Mouse (Mus musculus) hematopoietic stem cell, adult 5-6 weeks (primary cell): ENCODE measurements around the gene Slc12a9. TPM values are rescaled to one million over a fixed set of nuclear protein-coding genes. Genes with fewer than 3 reads are reported as not detected.

Source experiments
- ATAC-seq, 2 experiments: fragments of 125-278 bp in 1 of 2; replicated peaks in 1 of 2; 2 replicates each; pipeline ENCODE4 v1.8.0; 2016 to 2017; ENCODE audit warnings: inconsistent platforms in 2 of 2, mild to moderate bottlenecking in 2 of 2, moderate number of reproducible peaks in 2 of 2, low read depth in 1 of 2, moderate TSS enrichment in 1 of 2; ENCODE audit not compliant: low FRiP score in 2 of 2, poor library complexity in 2 of 2, severe bottlenecking in 2 of 2, insufficient read depth in 1 of 2, low TSS enrichment in 1 of 2
- total RNA-seq: library from RNA; stranded (forward); fragments of 172-1452, 232-1000 nt; gene quantifications from 2 replicates; pipeline ENCODE4 v1.2.3, GENCODE M21; 2017

The Slc12a9 gene
- total RNA-seq: 4.2 and 8.9 TPM in 2 replicates

- ATAC-seq: peak; percentile 93 to 94
These were observed at the start of gene Slc12a9 for GRCm38 (mm10) chr5:137333512-137334174. Slc12a9 (minus strand) TSS chr5:137333597.

GRCm38 (mm10) chr5:137381152-137381551 is 47.8 kb upstream of the Slc12a9 start:
- ATAC-seq: peak in 1 of 2 experiments; percentile 73; a peak in 2 of 4 replicates

DNA sequence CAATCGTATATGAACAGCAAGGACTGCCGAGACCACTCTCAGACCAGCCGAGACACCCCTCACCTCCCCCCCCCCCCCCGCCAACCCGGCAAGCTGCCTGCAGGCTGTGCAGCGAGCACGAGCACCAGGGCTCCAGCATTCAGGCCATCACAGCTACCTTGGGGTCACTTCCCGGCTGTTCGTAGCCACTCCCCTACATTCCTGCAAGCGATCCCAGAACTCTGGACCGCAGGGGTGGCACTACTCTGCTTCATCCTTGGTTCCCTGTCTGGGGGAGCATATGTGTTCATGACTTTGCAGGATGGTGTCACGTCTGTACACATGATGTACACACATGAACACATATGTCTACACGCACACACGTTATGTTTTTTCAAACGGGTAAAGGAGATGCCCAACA is 44.2 kb upstream of the Slc12a9 start:
- no peak for ATAC-seq

DNA sequence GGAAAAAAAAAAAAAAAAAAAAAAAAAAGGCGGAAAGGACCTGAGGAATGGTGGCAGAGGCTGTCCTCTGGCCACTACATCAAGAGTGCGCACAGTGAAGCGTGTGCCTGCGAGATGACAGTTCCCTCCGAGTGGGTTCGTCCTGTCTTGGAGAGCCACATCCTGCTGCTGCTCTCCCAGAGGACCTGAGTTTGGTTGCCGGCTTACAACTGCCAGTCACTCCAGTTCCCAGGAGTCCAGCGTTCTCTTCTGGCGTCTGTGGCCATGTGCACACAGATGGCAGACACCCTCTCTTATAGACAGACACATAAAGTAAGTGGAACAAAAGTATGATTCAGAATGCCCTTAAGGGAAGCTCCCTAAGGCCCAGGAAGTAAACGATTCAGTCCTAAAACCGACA is 43.8 kb upstream of the Slc12a9 start:
- ATAC-seq: no peak

DNA sequence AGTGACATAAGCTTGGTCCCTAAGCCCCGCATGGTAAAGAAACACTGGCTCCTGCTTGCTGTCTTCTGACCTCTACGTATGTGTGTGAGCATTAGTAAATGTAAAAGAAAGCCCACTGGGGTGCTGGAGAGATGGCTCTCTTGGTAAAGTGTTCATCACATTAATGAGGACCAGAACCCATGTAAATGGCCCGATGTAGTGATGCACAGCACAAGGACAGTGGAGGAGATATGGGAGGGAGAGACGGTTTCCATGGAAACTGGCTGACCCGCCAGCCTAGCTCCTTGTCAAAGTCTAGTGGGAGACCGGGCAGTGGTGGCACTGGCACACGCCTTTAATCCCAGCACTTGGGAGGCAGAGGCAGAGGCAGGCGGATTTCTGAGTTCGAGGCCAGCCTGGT is 43.3 kb upstream of the Slc12a9 start:
- no peak for ATAC-seq

DNA sequence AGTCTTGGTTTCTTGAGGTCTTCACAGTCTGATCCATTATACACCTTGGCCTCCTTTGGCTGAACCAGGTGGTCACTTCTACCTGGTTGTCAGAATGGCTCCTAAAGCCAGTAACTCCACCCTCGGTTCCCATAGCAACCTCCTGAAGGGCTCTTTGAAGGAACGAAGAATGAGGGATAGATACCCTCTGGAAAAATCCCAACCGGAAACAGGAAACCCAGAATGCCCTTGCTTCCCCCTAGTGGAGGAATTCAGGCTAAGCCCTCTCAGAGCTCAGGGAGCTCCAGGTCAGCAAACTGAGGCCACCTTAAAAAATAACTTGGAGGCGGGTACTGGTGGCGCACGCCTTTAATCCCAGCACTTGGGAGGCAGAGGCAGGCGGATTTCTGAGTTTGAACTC is 42.8 kb upstream of the Slc12a9 start:
- no peak for ATAC-seq

DNA sequence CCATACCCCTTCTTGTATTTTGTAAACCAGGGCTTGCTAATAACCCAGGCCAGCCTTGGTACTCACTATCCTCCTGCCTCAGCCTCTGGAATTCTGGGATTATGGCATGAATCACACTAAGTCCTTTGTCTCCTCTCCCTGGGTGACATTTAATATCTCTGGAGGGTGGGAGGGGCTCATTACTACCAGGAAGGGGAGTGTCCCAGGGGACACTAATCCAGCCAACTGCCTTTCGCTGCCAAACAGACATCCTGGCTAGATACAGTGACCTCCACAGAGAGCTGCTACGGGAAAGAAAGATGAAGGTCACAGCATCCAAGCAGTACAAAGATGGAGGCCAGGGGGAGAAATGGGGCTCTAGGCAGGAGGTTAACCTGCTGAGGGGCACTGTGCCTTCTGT is 42.2 kb upstream of the Slc12a9 start:
- no peak for ATAC-seq

- ATAC-seq: no peak
These were observed 41.2 kb upstream of the Slc12a9 start for GRCm38 (mm10) chr5:137374521-137375080.

DNA sequence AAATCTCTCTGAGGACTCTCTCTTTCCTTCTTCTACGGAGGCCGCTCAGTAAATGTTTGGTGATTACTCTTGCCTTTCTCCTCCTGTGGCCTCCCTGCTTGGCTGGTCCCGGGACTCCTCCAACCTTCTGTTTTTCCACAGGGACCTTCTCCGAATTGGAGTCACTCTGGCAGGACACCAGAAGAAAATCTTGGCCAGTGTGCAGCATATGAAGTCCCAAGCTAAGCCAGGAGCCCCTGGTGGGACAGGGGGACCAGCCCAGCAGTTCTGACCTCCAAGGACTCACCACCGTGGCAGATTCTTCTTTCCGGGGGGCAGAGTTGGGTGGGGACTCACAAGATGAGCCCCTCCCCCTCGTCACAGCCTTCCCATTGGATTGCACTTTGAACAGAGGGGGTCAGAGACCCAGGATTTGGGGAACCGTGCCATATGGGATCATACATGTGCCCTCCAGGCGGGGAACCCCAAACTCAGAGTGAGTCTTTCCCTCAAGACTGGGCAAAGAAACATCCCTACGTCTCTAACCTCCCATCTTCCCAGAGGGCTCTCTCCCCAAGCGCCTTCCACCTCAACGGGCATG is 40.1 kb upstream of the Slc12a9 start:
- ATAC-seq: no peak

DNA sequence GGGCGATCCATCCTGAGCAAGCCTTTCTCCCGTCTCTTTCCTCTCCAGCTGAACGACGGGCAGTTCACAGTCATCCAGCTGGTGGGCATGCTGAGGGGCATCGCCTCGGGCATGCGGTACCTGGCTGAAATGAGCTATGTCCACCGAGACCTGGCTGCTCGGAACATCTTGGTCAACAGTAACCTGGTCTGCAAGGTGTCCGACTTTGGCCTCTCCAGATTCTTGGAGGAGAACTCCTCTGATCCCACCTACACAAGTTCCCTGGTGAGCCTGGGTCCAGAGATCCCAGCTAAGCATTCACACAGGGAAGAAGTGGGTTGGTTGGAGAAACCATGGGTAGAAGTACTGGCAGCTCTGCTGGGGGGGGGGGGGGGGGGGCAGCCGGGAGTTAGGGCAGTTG is 36.3 kb upstream of the Slc12a9 start:
- ATAC-seq: no peak

GRCm38 (mm10) chr5:137358382-137358781 is 25.0 kb upstream of the Slc12a9 start:
- no peak for ATAC-seq

DNA sequence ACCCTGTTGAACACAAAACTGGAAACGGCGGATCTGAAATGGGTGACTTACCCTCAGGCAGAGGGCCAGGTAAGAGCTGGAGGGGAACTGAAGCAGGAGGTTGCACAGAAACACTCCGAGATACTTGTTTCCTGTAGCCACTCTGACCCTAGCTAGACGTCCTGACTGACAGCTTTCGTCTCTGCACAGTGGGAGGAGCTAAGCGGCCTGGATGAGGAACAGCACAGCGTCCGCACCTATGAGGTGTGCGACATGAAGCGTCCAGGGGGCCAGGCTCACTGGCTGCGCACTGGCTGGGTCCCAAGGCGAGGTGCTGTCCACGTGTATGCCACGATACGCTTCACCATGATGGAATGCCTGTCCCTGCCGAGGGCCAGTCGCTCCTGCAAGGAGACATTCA is 20.7 kb upstream of the Slc12a9 start:
- ATAC-seq: no peak

- no peak for ATAC-seq
These were observed 18.9 kb upstream of the Slc12a9 start for GRCm38 (mm10) chr5:137352011-137352975.

GRCm38 (mm10) chr5:137351394-137351793 is 18.0 kb upstream of the Slc12a9 start:
- ATAC-seq: no peak

DNA sequence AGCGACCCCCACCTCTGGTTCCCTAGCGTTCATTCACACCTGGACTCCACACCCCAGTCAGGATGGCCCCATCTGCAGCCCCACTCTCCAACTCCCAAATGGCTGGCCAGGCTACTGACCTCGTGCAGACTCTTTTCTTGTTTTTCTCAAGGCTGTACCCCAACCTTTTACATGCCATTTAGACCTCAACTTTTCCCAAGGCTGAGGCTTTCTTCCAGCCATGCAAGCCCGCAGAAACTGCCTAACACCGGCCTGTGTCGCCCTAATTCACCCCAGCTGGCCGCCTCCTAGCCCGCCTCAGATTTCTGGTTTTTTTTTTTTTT is 17.6 kb upstream of the Slc12a9 start:
- ATAC-seq: no peak

DNA sequence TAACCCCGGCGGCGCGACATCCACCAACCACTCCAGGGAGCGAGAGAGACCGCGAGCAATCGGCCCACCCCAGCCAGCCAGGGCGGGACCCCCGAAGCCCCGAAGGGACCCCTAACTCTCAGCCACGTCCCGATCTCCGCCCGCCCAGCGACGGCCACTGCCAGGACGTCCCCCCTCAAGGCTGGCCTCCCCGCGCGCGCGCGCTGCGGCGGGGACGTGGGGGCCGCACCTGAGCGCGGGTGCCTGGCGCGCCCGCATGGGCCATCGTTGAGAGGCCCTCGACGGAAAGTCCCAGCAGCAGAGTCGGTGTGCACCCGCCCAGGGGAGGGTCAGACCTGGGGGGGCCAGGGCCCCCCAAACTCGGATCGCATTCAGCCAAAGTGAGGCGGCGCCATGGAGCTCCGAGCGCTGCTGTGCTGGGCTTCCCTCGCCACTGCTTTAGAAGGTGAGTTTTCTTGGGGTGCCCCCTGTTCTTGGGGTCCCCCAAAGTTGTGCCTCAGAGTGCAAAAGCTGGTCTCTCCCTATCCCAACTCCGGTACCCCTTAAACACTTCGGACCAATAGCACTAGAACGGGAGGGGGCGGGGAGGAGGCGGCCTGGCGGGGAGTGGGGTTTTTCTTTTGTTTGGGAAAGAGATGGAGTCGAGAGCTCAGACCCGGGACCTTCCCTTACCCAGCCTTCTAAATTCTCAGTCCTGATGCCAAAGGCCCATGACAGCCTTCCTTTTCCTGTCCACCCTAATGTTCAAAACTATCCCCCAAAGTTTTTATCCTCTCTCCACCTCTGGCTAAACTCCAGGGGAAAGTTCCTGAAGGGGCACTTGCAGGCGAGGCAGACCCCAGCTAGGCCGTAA is 17.0 kb upstream of the Slc12a9 start:
- ATAC-seq: no peak
